Mouse (Mus musculus): ENCODE measurements around the gene Ppp1r8.

DNA sequence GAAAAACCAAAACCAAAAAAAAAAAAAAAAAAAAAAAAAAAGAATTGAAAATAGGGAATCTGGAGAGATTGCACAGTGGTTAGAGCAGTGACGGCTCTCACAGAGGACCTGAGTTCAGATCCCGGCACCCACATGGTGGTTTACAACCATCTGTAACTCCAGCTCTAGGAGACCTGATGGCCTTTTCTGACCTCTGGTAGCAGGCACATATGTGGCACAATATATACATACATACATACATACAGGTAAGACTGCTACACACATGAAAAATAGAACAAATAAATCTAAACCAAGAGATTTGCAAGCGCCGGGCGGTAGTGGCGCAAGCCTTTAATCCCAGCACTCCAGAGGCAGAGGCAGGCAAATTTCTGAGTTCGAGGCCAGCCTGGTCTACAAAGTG, 39.1 kb downstream of the Ppp1r8 start:
- no peak for TF ChIP-seq CTCF (conservative IDR thresholded peaks at IDR 0.05; ENCODE audit: low read length)
- TF ChIP-seq POU5F1 (IDR thresholded peaks at IDR 0.05; ENCODE audit: borderline replicate concordance, low read length): no peak
- no peak for TF ChIP-seq NANOG (IDR thresholded peaks at IDR 0.05; ENCODE audit: borderline replicate concordance, low read length)

Measured in E14TG2a.4 (cell line).